ENCODE assay signal across 12 mouse cellular contexts in genomic region chr9:34029503-34030169, GRCm38 (mm10).
DNase-seq lines count a peak whose midpoint lies in the region; ATAC-seq and TF ChIP-seq lines count a peak whose summit lies in the region.
"Had no signal": no experiment of that assay in that cellular context is flagged by ENCODE, and none has a peak within 500 bp of the region (broad histone marks: within the 10 kb centered on the region; RNA-seq: fewer than 3 reads in every experiment).

No protein-coding gene starts in this region.

- no peak for TF ChIP-seq CTCF in heart, adult 2 months (IDR thresholded peaks at IDR 0.05)

- no peak overlapping the region for H3K9ac ChIP-seq in neural tube, embryonic 13.5 days
- no peak overlapping the region for H3K9ac ChIP-seq in heart, adult 2 months (ENCODE audit: low read depth, low read length)

- H3K4me1 ChIP-seq in neural tube, embryonic 13.5 days (replicated peaks), result peaks cover 10% of the 10 kb centered on the region
- no peaks in the 10 kb centered on the region for H3K4me1 ChIP-seq in heart, adult 2 months (ENCODE audit: control insufficient read depth, insufficient read depth, low read length)

- WGBS in neural tube, embryonic 13.5 days, result 47% methylated on average over 10 of the region's 10 CpGs
- WGBS in heart, adult 2 months, result 66% methylated on average over 10 of the region's 10 CpGs

- H3K79me2 ChIP-seq in heart, adult 2 months (replicated peaks; ENCODE audit: control insufficient read depth, insufficient read depth, low read length), result no peaks in the 10 kb centered on the region

- H3K27ac ChIP-seq in neural tube, embryonic 13.5 days (replicated peaks), result 0 out of 2 replicates have a peak overlapping the region, but pooled peaks have one; percentile 3
- H3K27ac ChIP-seq in heart, adult 2 months, result no peak overlapping the region
- H3K27ac ChIP-seq: layer of hippocampus, adult 2 months had no signal

- H3K4me2 ChIP-seq in neural tube, embryonic 13.5 days, result no peak overlapping the region

- no peak for TF ChIP-seq POLR2A in heart, adult 2 months (IDR thresholded peaks at IDR 0.05; ENCODE audit: insufficient read depth, low read depth, low read length)

- no peaks in the 10 kb centered on the region for H3K36me3 ChIP-seq in neural tube, embryonic 13.5 days
- H3K36me3 ChIP-seq in heart, adult 2 months (ENCODE audit: control insufficient read depth, insufficient read depth, low read length), result no peaks in the 10 kb centered on the region

- peak; percentile 2 for DNase-seq in kidney, adult 9 months
- no peak for DNase-seq in kidney, postnatal 25 days
- peak; percentile 47 for DNase-seq in fibroblast of lung, adult 2 months (ENCODE audit: low read depth)
- peak; percentile 16 for DNase-seq in kidney, postnatal 10 days
- DNase-seq in heart, adult 2 months, result no peak
- no peak for DNase-seq in yolk sac, embryonic 10.5 days (ENCODE audit: low spot score)
- DNase-seq: adrenal gland, postnatal 36 days; gastrocnemius, postnatal 14 days had no signal

- TF ChIP-seq EP300 in heart, adult 2 months (IDR thresholded peaks at IDR 0.05; ENCODE audit: insufficient read depth, low read depth, low read length), result no peak

- intact Hi-C loops in heart, adult 2 months (cut with DNase I), result no loop called here

- H3K9me3 ChIP-seq in neural tube, embryonic 13.5 days, result no peaks in the 10 kb centered on the region

- no peak overlapping the region for H3K4me3 ChIP-seq in neural tube, embryonic 13.5 days
- H3K4me3 ChIP-seq in heart, adult 2 months, result no peak overlapping the region
- H3K4me3 ChIP-seq: layer of hippocampus, adult 2 months had no signal

- no peak for ATAC-seq in neural tube, embryonic 13.5 days (ENCODE audit: low read depth)
- ATAC-seq in activated CD4-positive, CD25-positive, alpha-beta regulatory T cell, adult 4 months, result no peak
- ATAC-seq: CD4-positive, CD25-positive, alpha-beta regulatory T cell, adult 4 months had no signal

- H3K27me3 ChIP-seq in neural tube, embryonic 13.5 days, result no peaks in the 10 kb centered on the region
- H3K27me3 ChIP-seq in heart, adult 2 months (ENCODE audit: control insufficient read depth, insufficient read depth, low read length), result no peaks in the 10 kb centered on the region

Comparison
In these comparisons a context has a peak if more than half of its experiments do, and no peak if none do; other contexts are left out.
1. DNase-seq: peak in kidney, adult 9 months (single experiment), fibroblast of lung, adult 2 months (single experiment) and kidney, postnatal 10 days (single experiment); none in kidney, postnatal 25 days (0 of 2), heart, adult 2 months (0 of 2) and yolk sac, embryonic 10.5 days (single experiment).